Mouse (Mus musculus) cortical plate, adult 2 months (tissue): ENCODE results near the gene Ccdc85b. TPM values are rescaled to one million over a fixed set of nuclear protein-coding genes. Genes with fewer than 3 reads are reported as not detected.

Experiments used
- H3K27ac ChIP-seq: fragments of 200-500 bp; 2 replicates; pipeline ENCODE4 v1.5.1; 2012; ENCODE audit warnings: low read length, control low read depth, inconsistent platforms; ENCODE audit not compliant: insufficient read depth
- H3K4me1 ChIP-seq: fragments of 200-500 bp; 2 replicates; pipeline ENCODE4 v1.6.1; 2011; ENCODE audit warnings: low read length; ENCODE audit not compliant: control insufficient read depth, insufficient read depth
- H3K4me3 ChIP-seq: fragments of 200-500 bp; 2 replicates; pipeline ENCODE4 v1.5.1; 2011; ENCODE audit warnings: mild to moderate bottlenecking, low read length, control low read depth; ENCODE audit not compliant: insufficient read depth
- CTCF ChIP-seq: fragments of 200-500 bp; IDR thresholded peaks from 2 replicates; pipeline ENCODE4 v1.5.1; 2011; ENCODE audit warnings: mild to moderate bottlenecking, control low read depth, low read length; ENCODE audit not compliant: insufficient read depth; ENCODE audit errors: extremely low read depth
- POLR2A ChIP-seq: fragments of 200-500 bp; IDR thresholded peaks from 2 replicates; pipeline ENCODE4 v1.6.1; 2011; ENCODE audit warnings: mild to moderate bottlenecking, low read length, control low read depth; ENCODE audit not compliant: insufficient read depth; ENCODE audit errors: extremely low read depth
- polyA plus RNA-seq: library from polyadenylated mRNA; depleted of rRNA; stranded (reverse); fragments of >200 nt; gene quantifications from 2 replicates; pipeline ENCODE4 v1.2.3, GENCODE M21; 2012

Gene Ccdc85b
- polyA plus RNA-seq, 1 experiment: 23.8 TPM

DNA sequence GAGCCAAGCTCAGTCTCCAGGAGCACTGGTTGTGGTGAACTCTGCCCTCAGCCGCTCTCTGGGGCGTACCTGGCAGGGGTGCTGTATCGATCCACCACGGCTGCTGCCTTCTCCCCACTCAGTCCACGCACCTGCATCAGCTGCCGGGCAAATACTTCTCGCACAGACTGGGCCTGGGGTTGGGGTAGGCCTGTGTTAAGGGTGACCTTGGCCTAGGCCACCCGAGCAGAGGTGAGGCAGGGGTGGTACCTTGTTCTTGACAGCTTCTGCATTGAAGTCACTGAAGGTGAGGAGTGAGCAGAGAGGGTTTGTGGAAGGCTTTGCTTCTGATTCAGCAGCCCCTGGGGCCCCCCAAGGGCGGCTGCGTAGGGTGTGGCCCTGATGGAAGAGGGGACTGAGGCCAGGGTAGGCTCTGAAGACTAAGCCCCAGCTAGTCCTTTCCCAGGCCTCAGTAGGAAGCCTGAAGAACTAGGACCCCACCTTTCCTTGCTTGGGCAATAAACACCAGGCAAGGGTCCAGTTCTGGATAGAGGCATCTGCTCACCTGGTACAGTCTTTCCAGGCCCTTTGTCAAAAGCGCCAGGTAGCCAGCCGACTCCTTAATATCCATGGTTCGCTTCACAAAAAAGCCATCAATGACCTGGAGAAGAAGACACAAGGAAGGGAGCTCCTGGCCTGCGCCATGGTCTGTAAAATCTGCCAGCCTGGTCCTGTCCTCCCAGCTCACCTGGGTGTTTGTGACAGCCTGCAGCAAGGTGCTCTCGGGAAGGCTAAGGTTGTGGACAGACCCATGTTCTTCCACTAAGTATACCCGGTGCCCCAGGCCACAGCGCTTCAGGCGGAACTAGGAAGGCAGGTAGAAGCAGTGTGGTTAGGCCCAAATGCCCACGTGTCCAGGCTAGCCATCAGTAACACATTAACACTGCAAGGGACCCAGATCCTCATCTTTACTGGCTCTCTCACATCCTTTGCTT is 26.0 kb upstream of the Ccdc85b start:
- TF ChIP-seq POLR2A (no peak), CTCF (no peak)
- Histone ChIP-seq H3K4me3 (no peak overlapping the region), H3K4me1 (peaks cover 2% of the 10 kb centered on the region; the same call in 1 of the 2 replicates), H3K27ac (no peak overlapping the region)

DNA sequence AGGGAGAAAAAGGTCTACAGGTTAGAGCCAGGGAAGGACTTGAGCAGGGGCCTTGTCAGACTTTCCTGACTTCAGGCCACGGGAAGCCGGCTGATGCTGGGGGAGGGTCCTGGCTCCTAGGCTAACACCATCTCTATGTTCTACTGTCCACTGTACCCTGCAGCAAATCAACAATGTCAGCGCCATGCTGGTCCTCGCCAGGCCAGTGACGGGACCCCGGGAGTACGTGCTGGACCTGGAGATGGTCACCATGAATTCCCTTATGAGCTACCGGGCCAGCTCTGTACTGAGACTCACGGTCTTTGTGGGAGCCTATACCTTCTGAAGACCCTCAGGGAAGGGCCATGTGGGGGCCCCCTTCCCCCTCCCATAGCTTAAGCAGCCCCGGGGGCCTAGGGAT is 23.7 kb upstream of the Ccdc85b start:
- Histone ChIP-seq H3K4me3 (no peak overlapping the region), H3K4me1 (peaks cover 3% of the 10 kb centered on the region; the same call in 1 of the 2 replicates), H3K27ac (no peak overlapping the region)
- TF ChIP-seq CTCF (no peak), POLR2A (0 out of 2 replicates have a peak, but pooled peaks have one; percentile 14)

DNA sequence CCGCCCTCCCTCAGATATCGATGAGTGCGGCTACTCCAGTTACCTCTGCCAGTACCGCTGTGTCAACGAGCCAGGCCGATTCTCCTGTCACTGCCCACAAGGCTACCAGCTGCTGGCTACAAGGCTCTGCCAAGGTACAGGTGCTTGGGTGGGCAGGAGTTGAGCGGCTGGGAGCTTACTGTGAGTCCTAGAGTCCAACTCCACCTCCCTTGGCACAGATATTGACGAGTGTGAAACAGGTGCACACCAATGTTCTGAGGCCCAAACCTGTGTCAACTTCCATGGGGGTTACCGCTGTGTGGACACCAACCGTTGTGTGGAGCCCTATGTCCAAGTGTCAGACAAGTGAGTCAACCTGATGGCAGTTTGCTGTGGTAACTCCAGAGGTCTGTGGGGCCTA is 22.3 kb upstream of the Ccdc85b start:
- H3K4me3 ChIP-seq: no peak overlapping the region
- peaks cover 3% of the 10 kb centered on the region; the same call in 1 of the 2 replicates for H3K4me1 ChIP-seq
- no peak for TF ChIP-seq CTCF
- no peak for TF ChIP-seq POLR2A
- no peak overlapping the region for H3K27ac ChIP-seq

DNA sequence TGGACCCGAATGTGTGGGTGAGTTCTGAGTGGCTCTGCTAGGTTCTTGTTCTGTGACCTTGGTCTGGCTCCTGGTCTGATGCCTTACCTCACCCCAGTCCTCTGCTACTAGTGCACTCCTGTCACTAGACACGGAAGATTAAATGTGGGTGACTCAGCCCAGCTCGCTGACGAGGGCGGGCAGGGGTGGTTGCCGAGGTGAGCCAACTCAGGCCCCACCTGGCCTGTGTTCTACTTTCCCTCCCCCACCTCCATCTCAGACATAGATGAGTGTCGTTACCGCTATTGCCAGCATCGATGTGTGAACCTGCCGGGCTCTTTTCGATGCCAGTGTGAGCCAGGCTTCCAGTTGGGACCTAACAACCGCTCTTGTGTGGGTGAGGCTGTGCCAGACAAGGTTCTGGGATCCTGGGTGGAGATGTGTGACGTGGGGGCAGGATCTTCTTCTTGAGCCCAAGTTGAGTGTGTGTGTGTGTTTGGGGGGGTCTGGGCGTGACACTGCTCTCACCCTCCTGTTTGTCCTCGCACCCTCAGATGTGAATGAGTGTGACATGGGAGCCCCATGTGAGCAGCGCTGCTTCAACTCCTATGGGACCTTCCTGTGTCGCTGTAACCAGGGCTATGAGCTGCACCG is 20.1 kb upstream of the Ccdc85b start:
- TF ChIP-seq CTCF: no peak
- no peak for TF ChIP-seq POLR2A
- Histone ChIP-seq H3K27ac (no peak overlapping the region), H3K4me1 (peaks cover 3% of the 10 kb centered on the region; the same call in 1 of the 2 replicates), H3K4me3 (no peak overlapping the region)

DNA sequence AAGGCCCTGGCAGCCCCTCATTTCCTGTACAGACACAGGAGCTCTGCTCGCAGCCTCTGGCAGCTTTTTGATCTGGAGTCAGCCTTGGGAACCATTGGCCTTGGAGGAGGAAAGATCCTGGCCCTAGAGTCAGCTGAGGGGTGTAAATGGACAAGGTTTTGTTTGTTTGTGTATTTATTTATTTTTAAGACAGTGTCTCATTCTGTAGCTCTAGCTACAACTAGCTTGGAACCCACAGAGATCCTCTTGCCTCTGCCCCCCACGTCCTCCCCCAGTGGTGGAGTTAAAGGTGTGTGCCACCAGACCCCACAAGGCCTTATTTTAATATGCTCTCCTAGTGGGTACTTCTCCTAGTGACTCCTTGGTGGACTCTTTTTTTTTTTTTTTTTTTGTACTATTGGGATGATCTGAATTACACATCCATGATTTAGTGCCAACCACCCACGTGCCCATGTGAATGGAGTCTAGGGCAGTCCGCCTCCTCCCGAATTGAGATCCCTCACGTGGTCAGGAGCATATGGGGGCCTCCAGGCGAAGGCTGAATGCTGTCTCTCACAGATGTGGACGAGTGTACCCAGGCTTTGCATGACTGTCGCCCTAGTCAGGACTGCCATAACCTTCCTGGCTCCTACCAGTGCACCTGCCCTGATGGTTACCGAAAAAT is 19.4 kb upstream of the Ccdc85b start:
- TF ChIP-seq CTCF (no peak), POLR2A (no peak)
- no peak overlapping the region for H3K4me3 ChIP-seq
- H3K4me1 ChIP-seq: peaks cover 3% of the 10 kb centered on the region; the same call in 1 of the 2 replicates
- H3K27ac ChIP-seq: no peak overlapping the region

DNA sequence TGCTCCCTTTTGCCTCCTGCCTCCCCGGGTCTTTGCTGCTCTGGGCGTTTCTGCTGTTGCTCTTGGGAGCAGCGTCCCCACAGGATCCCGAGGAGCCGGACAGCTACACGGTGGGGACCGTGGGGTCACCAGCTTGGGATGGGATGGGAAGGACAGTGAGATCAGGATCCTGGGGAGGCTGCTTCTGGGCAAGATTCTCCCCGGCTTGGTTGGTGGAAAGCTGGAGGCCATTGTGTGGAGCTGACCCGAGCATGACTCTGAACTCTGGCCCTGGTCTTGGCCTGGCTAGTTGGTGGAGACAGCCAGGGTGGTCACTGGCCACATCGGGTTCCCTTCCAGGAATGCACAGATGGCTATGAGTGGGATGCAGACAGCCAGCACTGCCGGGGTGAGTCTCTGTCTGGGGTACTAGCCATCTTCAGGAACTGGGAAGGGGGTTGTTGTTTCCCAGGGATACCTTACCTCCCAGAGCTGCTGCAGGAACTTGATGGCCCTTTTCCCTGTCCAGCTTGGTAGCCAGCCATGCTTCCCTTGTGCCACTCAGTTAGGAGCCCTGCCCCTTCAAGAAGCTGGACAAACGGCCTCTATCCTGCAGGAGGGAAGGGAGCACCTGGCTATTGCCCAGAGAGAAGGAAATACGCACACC is 17.5 kb upstream of the Ccdc85b start:
- Histone ChIP-seq H3K27ac (peak overlapping the region; percentile 15; the same call in 1 of the 2 replicates), H3K4me3 (peak overlapping the region; percentile 35), H3K4me1 (peaks cover 3% of the 10 kb centered on the region; the same call in 1 of the 2 replicates)
- TF ChIP-seq CTCF: no peak
- no peak for TF ChIP-seq POLR2A

DNA sequence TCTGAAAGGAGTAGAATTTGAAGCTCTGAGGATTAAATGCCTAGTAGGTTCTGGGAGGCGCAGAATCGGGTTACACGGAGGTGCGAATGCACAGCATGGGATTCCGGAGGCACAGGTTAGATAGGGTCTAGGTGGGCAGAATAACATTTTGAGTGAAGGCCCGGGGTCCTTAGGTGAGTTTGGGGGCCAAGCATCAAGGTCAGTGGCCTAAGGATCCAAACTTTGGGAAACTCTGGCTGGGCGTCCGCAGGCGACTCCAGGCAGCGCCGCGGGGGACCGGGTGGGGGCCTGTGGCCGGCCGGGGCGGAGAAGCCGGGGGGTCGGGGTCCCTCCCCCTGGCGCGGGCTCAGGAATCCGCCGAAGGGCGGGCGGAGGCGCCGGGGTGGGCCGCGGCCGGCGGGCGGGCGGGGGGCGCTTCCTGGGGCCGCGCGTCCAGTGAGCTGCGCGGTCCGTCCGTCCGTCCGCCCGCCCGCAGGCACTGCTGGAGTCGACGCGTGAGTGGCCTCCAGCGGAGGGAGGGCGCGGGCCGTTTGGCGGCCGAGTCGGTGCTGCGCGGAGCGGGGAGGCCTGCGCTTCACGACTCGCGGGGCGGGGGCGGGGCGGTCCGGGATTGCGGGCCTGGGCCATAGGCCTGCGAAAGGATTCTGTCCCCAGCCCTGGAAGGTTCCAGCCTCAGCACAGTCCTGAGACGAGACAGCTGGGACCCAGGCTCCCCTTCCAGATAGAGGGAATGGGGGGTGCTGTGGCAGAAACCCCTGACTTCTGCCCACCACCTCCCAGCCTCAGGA is 16.8 kb upstream of the Ccdc85b start:
- Histone ChIP-seq H3K4me1 (peaks cover 3% of the 10 kb centered on the region; the same call in 1 of the 2 replicates), H3K27ac (peak overlapping the region; percentile 15; the same call in 1 of the 2 replicates), H3K4me3 (peak overlapping the region; percentile 35)
- no peak for TF ChIP-seq POLR2A
- no peak for TF ChIP-seq CTCF

DNA sequence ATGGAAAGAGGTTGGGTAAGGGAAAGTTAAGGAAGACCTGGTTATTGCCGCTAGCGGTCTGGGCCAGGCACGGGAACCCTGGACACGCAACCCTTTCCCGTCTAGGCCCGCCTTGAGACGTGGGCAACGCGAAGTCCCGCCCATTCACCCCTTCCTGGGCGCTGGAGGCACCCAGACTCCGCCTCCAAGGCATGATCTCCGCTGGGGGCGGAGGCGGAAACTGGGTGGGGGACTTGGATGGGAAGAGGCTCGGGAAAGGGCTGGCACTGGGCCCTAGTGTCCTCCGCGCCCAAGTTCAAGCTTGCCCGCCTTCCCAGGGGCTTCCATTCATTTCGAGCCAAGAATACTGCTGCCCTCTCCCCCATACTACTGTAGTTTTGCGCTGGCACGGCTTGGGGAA is 16.0 kb upstream of the Ccdc85b start, which contains the start of gene Efemp2:
Gene Efemp2 (plus strand): TSS at position 235 of the 400 bp plus-strand sequence.
- Histone ChIP-seq H3K4me1 (peaks cover 3% of the 10 kb centered on the region; the same call in 1 of the 2 replicates), H3K4me3 (peak within 1 kb of the TSS; percentile 35), H3K27ac (peak within 1 kb of the TSS; percentile 15; the same call in 1 of the 2 replicates)
- no peak for TF ChIP-seq CTCF
- TF ChIP-seq POLR2A: peak; percentile 25; the same call in 1 of the 2 replicates
